Mouse (Mus musculus) embryo, embryonic 11 days (tissue): ENCODE measurements at regions not wholly inside any gene's neighbourhood (a gene's known extent, or its start where the extent isn't known, plus 50 kb on each side); places are given as distances from the start of the nearest gene placed in this dataset.

Experiments used
- DNase-seq: peaks from one replicate; pipeline ENCODE4 v3.0.0-alpha.2; 2015

DNA sequence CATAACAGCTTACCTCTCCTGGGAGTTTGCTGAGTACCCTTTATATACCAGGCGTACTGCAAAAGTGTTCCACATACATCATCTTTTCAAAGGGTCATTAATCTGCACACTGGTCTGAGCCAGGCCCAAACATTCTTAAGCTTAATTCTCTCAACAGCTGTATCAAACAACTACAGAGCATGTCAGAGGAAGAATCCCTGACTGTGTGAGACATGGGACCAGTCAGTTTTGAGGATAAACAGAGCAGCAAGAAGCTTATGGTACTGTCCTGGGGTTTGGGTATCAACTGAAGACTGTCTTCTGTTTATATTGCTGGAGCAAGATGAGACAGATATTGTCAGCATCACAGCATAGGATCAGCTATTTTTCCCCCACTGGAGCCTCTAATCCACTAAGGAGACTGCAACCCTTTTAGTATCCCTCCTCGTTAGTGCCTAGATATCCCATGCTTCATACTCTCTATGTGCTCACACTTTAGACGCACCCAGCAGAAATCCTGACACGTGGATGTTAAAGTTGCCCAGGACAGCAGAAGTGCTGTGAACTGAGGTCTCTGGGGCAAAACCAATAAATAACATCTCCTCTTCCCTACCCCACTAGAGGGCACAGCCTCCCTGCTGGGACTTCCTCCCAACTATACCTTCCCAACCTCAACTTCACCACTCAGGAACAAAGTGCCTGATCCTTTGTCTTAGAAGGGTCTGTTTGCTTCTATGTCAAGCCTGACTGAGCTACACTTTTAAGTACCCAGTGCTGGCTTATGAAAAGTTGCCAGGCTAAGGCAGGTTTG lies 271.6 kb downstream of the Gm826 start:
- peak; percentile 19 for DNase-seq

- no peak for DNase-seq
Observed at GRCm38 (mm10) chr2:160060091-160060490, 273.9 kb downstream of the Gm826 start.

DNA sequence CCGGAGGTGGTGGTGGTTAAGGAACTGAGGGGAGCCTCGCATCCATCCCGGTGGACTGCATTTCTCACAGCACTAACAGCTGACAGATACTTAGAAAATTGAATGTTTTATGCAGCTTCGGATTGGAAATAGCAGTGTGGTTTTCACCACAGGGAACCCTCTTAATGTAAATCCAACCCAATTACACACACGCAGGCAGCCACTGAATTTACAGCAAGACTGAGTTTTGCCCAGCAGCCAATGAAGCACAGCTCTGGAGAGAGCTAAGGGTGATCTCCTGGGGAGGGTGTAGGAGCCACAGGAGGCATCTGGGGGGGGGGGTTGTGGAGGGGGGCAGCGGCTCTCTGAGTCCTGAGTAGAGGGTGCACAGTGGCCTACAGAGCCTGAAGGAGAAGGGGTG lies 276.8 kb downstream of the Gm826 start:
- no peak for DNase-seq

- DNase-seq: no peak
Observed at GRCm38 (mm10) chr2:160054411-160054810, 279.6 kb downstream of the Gm826 start.

- no peak for DNase-seq
Observed at GRCm38 (mm10) chr2:160048286-160048685, 285.7 kb downstream of the Gm826 start.

GRCm38 (mm10) chr2:160046881-160047543 lies 286.9 kb downstream of the Gm826 start:
- peak; percentile 13 for DNase-seq

DNA sequence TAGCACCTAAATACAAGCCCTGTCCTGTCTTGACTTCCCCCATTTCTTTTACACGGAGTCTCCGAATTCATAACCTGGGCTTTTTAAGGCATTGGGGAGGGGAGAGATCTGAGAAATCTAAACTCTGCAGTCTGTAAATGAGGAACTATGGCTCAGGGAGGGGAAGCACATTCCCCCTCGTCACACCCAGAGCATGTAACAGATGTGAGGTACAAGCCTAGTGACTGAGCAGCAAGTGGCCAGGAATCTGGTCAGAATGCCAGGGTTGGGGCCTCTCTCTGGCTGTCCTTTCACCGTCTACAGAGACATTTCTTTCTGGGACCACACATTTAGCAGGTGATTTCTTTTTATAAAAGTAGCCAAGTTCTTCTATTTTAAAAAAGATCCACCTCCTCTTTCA lies 289.4 kb downstream of the Gm826 start:
- no peak for DNase-seq

DNA sequence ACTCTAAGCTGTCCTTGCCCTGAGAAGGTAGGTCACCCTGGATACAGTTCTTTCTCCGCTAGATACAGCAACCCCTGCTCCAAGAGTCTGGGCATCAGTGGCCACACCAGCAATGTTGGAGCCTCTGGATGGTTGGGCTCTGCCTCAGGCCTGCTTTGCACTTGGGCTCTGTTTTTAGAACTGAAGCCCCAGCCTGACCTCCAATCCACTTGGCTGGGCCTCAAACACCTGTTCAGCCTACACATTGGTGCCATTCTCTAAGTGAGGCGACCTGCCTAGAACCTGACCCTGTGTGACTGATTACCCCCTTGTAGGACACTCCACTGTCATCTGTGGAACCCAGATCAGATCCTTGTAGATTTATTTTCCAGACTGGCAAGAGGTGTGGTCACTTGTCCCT lies 289.8 kb downstream of the Gm826 start:
- DNase-seq: no peak

DNA sequence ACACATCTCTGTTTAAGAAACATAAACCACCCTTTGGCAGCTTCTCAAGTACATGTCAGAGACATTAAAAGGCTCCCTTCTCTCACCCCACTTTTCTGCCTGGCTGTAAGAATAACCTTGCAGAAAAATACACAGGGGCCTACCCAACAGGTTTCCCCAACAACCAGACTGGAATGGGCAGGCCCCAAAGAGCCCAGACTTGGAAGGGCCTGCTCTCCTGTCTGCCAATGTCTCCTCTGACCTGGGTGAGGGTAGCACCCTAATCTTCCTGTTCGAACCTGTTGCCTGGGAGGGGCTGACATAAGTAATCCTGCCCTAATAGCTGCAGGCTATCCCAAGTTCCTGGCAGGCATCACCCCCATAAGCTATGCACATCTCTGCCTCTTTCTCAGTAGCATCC lies 304.5 kb downstream of the Gm826 start:
- DNase-seq: no peak

DNA sequence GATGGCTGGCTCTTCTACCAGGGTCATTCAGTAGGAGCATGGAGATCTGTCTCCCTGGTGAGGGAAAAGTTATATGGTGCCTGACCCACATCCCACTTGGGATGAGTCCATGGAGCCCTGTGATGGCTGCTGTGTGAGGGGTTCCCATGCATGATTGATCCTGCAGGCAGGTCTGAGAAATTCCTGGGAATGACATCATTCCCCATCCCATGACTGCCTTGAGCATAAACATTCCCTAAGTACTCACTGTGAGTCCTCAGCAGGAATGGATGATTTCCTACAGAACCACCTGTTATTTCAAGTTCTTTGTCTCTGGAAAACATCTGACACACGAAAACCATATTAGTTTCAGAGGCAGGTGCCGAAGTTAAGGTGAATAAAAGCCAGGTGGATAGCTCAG lies 305.5 kb downstream of the Gm826 start:
- no peak for DNase-seq

DNA sequence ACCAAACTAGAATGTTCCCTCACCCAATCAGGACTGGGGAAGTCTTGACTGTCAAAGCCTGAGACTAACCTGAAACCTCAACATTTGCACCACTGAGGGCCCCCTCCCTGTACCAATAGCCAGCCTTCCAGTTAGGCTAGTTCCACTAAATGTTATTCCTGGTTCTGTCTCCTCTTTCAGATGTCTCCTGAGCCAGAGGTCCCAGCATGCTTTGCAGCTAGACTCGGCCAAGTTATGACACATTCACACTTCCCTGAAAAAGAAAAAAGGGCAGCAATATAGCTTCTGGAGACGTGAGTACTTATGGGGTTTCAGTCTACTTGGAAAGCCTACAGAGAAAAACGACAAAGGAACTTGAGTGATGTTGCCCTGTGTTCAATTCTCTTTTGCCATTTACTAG lies 308.1 kb downstream of the Gm826 start:
- DNase-seq: no peak

DNA sequence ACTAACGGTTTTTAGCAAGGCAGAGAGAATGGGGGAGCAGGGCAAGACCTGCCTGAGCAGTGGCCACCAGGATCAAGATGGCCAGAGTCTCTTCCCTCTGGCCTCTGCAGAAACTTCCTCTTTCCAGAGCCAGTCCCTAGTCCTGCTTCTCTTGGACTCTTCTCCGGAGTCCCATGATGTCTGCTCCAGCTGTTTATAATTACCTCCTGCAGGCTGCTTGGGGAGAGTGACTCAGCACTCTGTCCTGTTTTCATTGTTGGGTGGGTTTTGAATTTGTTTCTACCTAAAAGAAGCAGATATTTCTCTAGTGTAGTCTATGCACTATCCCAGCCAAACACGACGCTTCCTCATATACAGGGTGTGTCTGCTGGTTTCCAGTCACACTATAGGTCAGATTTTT lies 312.4 kb downstream of the Gm826 start:
- no peak for DNase-seq

- no peak for DNase-seq
Observed at GRCm38 (mm10) chr2:160020876-160021275, 313.1 kb downstream of the Gm826 start.

- peak; percentile 54 for DNase-seq
Observed at GRCm38 (mm10) chr2:160017020-160017812, 316.7 kb downstream of the Gm826 start.

DNA sequence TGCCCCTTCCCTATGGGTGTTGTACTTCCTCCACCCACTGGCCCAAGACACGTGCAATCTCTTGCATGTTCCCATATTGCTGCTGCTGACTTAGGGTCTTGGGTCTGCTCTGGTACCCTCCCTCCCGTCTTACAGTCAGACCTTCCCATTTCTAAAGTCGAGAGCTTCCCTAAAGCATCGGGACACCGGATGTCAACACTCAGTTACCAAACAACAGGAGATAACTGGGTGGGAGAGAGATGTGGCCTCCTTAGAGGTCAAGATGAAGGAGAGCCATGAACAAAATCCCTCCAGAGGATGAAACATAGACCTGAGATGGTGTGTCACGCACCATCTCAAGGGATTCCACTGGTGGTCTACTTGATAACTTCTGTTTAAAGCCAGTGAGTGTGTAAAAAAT lies 322.5 kb downstream of the Gm826 start:
- no peak for DNase-seq

- no peak for DNase-seq
Observed at GRCm38 (mm10) chr2:160002695-160003094, 331.3 kb downstream of the Gm826 start.

GRCm38 (mm10) chr2:160000449-160000848 lies 333.5 kb downstream of the Gm826 start:
- peak; percentile 60 for DNase-seq

DNA sequence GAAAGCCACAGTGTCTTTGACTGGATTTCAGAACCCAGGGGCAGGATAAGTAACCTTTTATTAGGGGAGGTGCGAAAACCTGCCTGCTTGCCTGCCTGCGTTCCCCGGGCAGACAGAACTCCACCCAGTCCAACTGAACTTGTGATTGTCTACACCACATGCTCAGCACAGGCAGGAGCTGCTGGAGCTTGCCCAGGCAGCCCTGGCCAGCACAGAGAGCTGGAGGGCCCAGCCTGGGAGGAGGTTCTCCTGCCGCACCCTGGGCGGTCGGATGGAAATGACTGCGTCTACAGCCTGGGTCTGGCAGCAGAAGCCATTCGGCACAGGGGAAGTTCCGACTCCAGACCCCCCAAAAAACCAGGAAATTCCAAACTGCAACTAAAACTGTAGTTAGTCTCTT lies 336.6 kb downstream of the Gm826 start:
- DNase-seq: no peak

- no peak for DNase-seq
Observed at GRCm38 (mm10) chr2:159994490-159994889, 339.5 kb downstream of the Gm826 start.

- DNase-seq: no peak
Observed at GRCm38 (mm10) chr2:159986719-159987118, 347.2 kb downstream of the Gm826 start.

GRCm38 (mm10) chr2:159981694-159982093 lies 352.3 kb downstream of the Gm826 start:
- DNase-seq: no peak

DNA sequence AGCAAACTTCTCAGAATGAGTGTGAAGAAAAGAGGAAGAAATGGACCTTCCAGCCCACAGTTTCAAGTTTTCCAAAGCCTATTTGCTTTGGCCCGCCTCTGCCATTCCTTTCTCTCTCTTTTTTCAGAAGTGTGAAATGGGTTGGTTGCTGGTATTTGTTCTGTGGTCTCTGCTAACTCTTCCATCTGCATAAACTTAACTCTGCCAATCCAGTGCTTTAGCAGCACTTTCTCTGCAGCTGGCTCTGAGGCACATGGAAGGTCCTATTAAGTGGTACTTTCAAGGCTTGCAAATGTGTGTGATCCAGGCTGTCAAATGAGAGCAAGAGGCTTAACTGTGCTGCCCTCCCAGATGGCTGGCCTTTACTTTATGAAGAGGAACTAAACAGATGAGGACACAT lies 383.6 kb downstream of the Gm826 start:
- DNase-seq: no peak

GRCm38 (mm10) chr2:159949046-159949445 lies 384.9 kb downstream of the Gm826 start:
- DNase-seq: no peak

DNA sequence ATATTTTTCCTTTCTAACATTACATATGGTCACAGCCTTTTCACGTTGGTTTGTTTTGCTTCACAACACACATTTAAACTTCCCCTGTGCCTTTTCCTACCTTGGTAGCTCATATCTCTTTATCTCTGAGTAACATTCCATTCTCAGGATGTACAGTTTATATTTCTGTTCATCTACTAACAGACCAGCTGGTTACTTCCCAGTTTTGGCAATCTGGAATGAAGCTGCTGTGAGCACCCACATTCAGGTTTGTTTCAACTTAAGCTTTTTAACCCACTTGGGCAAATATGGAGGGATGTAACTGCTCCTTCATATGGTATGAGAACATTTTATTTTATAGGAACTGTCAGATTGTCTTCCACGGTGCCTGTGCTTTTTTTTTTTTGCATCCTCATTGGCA lies 403.2 kb downstream of the Gm826 start:
- DNase-seq: no peak
